Mouse (Mus musculus): Measurements from ENCODE around the gene Ggn.
A peak's percentile ranks its signal among the peaks of the same experiment; 100 is the strongest.
"Not testable (repeated sequence)": the region's sequence is repeated elsewhere in the genome, so short reads cannot be mapped to it uniquely, and the experiment has no call there.

Ggn gene

DNA sequence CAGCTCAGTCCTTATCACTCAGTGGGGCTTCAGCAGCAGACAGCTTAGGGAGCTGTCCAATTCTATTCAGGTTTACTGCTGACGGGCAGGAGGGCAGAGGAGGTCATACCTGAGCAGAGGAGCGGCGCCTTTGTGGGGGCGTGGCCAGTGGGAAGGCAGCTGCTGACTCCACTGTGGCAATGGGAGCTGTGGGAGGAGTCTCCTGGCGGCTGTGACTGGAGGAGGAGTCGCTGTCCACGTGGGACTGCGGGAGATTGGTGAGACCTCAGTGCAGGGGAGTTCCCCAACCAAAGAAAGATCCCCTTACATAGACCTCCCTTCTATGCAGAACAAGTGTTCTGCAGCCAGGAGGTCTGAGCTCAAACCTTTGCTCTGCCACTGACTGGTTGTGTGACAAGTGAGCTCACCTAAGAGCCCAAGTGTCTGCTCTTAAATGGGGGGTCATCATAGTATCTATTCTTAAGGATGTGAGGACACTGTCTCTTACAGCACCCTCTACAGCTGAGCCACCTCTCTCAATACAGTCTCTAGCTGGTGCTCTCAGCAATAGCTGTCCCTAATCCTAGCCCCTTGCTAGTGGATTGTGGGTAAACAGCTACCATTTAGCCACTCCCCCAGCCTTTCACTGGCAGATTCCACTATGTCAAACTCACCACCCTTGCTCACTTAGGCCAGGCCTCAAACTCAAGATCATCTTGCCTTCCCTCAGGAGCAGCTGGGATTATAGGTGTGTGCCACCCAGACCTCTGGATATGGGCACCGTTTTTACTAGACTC is 7.1 kb upstream of the Ggn start:
- DNase-seq = no peak

DNA sequence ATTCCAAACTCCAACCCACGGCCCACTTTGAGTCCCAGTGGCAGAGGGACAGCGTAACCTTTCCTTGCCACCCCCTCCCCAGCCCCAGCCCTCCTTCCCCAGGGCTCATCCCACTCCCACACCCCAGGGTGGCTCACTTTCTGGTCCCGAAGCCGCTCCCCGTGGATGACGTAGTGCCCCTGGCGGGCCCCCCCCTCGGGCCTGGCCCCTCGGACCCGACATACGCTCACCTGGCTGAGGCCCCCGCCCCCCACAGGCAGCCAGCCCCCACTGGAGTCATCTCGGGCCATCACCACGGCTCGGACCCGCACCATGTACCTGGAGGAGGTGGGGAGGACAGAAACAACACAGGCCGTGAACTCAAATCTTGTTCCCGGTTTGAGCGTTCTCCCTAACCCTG is 2.4 kb upstream of the Ggn start:
- DNase-seq = no peak

DNA sequence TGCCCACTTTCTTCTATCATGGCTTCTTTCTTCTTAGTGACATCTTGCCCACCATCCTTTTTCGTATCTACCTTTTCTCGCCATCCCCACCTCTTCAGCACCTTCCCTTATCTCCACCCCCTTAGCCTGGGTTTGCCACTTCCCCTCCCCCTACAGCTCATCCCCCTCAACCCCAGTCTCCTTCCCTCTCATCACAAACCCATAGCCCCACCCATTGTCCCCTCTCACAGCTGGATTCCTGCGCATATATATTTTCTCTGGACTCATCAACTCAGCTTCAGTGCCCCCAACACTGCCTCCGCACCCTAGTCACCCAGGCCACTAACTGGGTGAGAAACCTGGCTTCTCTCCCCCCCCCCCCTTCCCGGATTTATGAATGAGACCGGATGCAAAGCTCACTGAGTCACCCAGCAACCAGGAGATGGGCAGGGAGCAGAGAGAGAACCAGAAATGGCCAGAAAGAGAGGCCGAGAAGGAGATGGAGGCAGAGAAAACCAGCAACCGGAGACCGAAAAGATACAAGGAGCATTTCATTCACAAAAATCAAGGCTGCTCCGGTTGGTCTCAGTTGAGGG is 1.8 kb upstream of the Ggn start:
- DNase-seq = no peak

DNA sequence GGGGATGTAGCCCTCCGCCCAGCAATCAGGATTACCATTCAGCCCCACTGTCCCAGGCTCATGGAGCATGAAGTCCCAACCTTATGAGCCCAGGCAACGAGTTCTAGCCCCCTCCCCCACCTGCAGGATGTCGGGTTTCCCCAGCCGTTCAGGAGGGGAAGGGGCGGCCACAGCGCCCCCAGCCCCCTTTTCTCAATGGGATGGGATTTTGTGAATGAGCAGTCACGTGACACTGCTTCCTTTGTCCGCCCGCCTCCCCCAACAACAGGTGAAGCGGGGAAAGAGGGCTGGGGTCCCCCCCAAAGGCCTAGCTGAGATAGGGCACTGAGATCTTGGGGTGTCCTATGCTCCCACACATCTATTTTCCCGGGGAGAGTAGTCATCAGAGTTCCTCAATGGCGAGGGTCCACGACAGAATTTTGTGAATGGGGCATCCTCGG is 1.2 kb upstream of the Ggn start:
- DNase-seq = no peak

DNA sequence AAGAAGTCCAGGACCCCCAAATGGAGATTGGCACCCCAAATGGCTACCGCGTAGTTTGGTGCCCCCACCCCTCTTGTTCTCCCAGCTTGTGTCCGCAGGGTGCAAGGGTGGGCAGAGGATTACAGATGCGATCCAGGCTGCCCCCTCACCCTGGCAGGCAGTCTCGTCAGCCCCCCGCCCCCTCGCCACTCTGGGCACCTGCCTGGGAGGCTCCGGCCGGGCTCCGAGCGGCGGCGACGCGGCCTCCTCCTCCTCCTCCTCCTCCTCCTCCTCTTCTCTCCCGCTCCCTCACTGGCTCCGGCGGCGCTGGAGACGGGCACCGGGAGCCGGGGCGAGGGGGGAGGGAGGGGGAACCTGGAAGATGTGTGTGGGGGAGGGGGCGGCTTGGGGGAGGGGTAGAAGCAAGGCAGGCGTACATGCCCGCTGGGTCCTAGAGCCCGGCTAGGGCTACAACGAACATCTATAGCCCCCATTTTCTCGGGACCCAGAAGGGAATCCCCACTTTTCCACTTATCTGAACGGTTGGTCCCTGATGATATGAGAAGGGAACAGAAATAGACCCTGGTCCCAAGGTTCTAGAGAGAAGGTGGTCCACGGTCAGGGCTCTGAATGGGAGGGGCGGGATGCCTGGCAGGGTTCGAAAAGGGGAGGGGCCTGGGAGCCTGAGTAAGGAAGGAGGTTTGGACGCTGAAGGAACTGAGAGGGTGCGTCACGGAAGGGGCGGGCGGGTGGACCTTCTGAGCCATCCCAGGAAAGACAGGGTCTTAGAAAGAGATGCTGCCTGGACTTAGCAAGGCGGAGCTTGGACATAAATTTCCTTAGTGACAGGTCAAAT is 562 bp upstream of the Ggn start:
- DNase-seq = peak; percentile 80

DNA sequence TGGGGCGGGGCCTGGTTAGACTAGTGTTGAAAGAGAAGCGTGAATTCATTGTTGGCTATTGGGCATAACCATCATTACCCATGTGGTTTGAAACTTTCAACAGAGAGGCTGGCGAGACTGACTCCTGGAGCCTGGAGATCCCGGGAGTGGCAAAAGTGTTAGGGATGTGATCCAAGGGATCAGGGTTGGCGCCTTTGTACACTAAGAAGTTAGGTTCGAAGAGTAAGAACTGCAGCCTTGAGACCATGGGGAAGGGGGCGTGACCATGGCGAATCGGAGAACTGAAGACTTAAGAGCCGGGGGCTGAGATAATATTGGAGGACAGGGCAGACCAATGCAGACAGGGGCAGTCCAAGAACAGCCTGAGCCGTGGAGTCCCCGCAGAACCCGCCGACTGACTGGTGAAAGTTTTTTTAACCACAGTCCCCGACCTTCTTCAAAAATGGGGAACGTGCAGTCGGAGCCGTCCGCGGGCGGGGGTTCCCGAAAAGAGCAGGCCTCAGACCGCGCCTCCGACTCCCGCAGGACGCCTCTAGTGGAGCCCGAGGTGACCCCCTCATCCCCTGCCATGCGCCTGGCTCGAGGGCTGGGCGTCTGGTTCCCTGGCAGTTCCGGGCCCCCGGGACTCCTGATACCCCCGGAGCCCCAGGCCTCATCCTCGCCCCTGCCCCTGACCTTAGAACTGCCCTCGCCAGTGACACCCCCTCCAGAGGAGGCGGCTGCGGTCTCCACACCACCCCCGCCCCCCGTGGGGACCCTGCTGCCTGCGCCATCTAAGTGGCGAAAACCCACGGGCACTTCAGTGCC is 948 bp downstream of the Ggn start:
- no peak for DNase-seq

DNA sequence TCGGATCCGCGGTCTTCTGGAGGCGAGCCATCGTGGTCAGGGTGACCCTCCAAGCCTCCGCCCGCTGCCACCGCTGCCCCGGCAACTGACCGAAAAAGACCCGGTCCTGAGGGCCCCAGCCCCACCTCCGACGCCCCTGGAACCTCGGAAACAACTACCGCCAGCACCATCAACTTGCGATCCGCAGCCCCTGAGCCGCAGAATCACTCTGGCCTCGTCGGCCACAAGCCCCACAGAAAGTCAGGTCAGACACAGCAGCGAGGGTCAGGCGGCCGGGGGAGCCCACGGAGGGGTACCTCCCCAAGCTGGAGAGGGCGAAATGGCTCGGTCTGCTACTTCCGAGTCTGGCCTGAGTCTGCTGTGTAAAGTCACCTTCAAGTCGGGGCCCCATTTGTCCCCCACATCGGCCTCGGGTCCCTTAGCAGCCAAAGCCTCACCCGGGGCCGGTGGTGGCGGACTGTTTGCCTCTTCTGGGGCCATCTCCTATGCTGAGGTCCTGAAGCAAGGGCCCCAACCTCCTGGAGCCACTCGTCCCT is 1.6 kb downstream of the Ggn start:
- DNase-seq = no peak

DNA sequence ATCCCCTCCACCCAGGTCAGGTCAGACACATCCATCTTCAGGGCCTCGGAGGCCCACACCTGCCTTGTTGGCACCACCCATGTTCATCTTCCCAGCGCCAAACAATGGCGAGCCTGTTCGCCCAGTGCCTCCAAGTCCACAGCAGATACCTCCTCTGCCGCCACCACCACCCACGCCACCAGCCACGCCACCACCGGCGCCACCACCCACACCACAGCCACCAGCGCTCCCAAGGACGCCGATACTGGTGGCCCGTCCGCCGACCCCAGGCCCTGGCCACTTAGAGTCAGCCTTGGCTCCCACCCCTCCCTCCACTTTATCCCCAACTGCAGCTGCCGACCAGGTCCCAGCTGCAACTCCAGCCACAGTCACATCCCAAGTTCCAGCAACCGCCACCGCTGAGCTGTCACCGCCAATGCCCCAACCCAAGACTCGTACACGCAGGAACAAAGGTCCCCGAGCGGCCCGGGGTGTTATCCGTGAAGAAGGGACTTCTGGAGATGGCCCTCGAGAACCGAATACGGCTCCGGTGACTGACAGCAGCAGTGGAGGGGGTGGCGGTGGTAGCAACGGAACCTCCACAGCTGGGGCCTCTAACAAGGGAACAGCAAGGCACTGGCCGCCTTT is 2.5 kb downstream of the Ggn start:
- DNase-seq = no peak

DNA sequence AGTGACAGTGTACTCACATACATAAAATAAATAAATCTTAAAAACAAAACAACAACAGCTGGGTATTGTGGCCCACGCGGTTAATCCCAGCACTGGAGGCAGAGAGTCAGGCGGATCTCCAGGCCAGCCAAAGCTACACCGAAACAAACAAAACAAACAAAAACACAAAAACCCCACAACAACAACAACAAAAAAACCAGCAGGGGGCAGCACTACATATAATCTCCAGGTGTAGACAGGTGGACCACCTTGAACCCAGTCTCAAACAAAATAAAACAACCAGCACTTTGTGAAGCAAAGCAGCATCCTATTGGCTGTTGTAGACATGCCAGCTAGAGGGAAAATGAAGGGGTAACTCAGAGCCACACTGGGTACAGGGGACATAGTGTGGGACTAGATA is 8.1 kb downstream of the Ggn start:
- no peak for DNase-seq

DNA sequence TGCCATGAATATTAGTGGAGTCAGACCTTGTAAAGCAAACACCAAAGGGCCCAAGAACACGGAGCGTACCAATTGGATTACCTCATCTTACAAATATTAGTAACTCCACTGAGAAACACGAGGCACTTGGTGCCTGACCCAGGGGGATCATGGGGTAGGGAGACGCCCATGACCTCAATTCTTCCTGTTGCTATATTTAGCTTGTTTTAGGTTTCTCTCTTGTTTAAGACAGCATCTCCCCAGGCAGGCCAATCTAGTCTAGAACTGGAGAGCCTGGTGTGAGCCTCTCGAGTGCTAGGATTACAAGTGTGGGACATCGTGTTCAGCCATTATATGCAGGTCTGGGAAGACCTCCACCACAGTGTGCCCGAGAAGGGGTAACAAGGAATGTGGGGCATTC is 9.3 kb downstream of the Ggn start:
- DNase-seq = no peak

DNA sequence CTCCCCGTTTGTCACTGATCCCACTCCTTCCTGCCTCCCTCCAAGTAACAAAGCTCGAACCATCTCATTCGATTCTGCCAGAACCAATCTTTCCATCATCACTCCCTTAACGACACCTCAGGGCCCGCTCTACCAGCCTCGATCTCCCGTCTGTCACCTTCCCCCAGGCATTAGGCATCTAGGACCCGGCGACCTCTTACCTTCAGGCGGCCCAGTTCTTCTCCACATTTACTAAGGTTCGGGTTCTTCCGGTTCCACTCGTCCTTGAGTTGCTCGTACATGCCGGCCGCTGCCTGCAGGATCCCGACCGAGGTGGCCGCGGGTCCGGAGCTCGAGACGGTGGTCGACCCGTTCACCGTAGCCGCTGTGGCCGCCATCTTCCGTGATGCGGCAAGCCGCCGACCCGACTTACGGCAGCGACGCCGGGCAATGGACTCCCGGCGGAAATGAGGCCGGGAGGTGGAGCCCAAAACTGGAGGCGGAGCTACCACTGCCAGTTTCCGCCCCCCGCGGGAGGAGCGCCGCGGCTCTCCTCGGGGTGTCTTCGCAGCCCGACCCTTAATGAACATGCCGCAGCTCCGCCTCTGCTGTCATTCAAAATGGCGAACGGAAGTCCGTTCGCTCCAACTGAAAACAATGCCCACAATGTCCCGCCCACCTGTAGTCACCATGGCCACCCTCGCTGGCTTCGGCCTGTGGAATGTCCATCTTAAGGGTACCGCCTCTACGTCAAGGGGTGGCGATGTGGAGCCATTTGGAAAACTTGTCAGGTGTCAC is 10.3 kb downstream of the Ggn start, which contains the start of gene Psmd8:
TSS of gene Psmd8 (minus strand) at position 625 of the 777 bp plus-strand sequence.
- peak; percentile 95 for DNase-seq

DNA sequence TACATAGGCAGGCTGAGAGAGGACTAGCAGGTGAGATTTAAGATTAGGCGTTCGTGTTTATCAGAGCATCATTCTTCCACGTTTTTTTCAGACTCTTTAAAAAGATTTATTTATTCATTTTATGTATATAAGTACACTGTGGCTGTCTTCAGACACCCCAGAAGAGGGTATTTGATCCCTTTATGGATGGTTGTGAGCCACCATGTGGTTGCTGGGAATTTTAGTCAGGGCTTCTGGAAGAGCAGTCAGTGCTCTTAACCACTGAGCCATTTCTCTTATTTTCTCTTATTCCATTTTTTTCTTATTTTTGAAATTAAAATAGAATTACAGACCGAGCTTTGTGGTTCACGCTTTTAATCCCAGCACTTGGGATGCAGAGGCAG is 10.8 kb downstream of the Ggn start:
- DNase-seq = no peak

DNA sequence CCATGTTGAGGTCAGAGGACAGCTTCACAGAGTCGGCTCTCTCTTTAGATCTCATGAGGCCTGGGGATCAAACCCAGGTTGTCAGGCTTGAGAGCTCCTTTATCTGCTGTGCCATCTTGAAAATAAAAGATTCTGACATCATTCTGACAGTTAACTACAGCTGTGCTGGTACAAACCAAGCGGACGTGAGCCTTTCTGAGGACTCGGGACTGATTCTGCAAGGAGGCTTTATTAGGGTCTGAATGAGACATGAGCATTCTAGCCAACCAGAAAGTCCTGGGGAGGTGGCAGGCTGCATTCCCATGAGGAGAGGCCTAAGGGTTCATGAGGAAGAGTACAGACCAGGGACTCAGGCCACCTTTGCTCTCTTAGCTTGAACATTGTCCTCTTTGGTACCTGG is 11.3 kb downstream of the Ggn start:
- DNase-seq = not testable (repeated sequence)

DNA sequence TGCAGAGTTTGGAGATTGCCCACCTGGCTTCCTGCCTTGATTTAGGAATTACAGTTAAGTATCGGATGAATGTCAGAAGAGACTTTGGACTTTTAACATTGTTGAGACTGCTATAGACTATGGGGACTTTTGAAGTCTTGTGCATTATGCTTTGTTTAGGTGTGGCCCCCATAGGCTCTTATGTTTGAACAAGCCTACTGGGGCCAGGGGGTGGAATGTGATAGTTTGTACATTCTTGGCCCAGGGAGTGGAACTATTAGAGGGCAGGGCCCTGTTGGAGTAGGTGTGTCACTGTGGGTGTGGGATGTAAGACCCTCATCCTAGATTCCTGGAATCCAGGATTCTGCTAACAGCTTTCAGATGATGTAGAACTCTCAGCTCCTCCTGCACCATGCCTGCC is 24.2 kb downstream of the Ggn start:
- not testable (repeated sequence) for DNase-seq

DNA sequence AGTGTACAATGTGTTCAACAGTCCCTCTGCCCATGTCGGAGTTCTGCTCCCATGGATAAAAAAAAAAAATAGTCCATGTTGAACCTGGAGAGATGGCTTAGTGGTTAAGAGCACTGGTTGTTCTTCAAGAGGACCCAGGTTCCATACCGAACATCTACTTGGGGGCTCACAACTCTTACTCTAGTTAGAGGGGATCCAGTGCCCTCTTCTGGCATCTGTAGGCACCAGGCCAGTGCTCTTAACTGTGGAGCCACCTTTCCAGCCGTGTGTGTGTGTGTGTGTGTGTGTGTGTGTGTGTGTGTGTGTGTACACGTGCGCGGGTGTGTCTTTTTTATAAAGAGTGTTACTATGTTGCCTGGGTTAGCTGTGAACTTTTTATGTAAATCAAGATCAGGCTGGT is 32.6 kb downstream of the Ggn start:
- DNase-seq = no peak

DNA sequence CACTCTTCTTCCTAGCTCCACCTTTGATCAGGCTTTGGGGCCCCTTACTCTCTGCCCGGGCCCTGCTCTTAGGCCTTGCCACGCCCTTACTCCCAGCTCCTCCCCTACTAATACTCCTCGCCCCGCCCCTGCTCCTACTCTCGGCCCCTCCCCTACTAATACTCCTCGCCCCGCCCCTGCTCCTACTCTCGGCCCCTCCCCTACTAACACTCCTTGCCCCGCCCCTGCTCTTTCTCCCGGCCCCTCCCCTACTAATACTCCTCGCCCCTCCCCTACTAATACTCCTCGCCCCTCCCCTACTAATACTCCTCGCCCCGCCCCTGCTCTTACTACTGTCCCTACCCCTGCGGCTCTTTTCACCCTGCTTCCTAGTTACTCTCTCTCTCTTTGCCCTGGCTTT is 41.0 kb downstream of the Ggn start:
- not testable (repeated sequence) for DNase-seq

DNA sequence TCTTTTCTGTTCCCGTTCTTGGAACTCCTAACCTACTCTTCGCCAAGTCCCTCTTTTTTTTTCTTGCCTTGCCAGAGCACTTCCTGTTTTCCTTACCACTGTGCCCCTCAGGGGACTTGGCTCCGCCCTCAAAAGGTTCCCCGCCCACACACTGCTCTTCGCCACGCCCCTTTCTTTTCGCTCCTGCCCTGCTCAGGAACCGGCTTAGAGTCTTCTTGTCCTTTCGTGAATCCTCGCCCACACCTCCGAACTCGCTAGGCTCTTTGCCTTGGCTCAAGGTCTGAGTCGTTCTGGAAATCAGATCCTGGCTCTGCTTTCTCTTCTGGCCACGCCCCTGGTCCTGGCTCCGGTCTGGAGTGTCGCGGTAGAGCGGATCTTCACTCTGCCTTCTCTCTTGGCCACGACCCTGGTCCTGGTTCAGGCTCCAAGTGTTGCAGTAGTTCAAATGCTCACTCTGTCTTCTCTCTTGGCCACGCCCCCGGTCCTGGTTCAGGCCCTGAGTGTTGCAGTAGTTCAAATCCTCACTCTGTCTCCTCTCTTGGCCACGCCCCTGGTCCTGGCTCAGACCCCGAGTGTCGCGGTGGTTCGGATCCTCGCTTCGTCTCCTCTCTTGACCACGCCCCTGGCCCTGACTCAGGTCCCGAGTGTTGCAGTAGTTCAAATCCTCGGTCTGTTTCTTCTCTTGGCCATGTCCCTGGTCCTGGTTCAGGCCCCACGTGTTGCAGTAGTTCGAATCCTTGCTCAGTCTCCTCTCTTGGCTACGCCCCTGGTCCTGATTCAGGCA is 41.6 kb downstream of the Ggn start:
- peak; percentile 36 for DNase-seq

DNA sequence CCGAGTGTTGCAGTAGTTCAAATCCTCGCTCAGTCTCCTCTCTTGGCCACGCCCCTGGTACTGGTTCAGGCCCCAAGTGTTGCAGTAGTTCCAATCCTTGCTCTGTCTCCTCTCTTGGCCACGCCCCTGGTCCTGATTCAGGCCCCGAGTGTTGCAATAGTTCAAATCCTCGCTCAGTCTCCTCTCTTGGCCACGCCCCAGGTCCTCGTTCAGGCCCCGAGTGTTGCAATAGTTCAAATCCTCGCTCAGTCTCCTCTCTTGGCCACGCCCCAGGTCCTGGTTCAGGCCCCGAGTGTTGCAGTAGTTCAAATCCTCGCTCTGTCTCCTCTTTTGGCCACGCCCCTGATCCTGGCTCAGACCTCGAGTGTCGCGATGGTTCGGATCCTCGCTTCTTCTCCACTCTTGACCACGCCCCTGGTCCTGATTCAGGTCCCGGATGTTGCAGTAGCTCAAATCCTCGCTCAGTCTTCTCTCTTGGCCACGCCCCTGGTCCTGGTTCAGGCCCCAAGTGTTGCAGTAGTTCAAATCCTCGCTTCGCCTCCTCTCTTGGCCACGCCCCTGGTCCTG is 42.3 kb downstream of the Ggn start:
- no peak for DNase-seq

DNA sequence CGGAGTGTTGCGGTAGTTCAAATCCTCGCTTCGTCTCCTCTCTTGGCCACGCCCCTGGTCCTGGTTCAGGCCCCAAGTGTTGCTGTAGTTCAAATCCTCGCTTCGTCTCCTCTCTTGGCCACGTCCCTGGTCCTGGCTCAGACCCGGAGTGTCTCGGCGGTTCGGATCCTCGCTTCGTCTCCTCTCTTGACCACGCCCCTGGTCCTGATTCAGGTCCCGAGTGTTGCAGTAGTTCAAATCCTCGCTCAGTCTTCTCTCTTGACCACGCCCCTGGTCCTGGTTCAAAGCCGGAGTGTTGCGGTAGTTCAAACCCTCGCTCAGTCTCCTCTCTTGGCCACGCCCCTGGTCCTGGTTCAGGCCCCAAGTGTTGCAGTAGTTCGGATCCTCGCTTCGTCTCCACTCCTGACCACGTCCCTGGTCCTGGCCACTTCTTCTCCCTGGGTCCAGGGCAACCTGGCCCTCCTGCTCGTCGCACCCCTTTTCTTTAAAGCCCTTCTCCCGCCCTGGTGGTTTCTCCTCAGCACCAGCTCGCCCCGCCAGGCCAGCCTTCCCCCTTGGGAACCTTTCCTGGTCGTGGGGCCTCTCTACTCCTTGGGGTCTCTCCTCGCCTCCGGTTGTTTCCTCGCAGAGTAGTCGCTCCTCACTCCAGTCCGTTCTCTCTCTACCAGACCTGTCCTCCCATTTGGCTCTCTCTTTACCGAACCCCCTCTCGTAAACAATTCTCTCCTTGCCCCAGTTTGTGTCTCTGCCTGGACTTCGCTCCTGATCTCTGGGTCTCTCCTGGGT is 43.0 kb downstream of the Ggn start:
- not testable (repeated sequence) for DNase-seq

Data from cerebellum, adult 11 months (tissue).